Mouse (Mus musculus) cortical plate, adult 2 months (tissue): ENCODE measurements around the gene Phlda3. TPM values are rescaled to one million over a fixed set of nuclear protein-coding genes. Genes with fewer than 3 reads are reported as not detected.

Source experiments
- H3K27ac ChIP-seq: fragments of 200-500 bp; 2 replicates; pipeline ENCODE4 v1.5.1; 2012; ENCODE audit warnings: low read length, control low read depth, inconsistent platforms; ENCODE audit not compliant: insufficient read depth
- H3K4me1 ChIP-seq: fragments of 200-500 bp; 2 replicates; pipeline ENCODE4 v1.6.1; 2011; ENCODE audit warnings: low read length; ENCODE audit not compliant: control insufficient read depth, insufficient read depth
- H3K4me3 ChIP-seq: fragments of 200-500 bp; 2 replicates; pipeline ENCODE4 v1.5.1; 2011; ENCODE audit warnings: mild to moderate bottlenecking, low read length, control low read depth; ENCODE audit not compliant: insufficient read depth
- CTCF ChIP-seq: fragments of 200-500 bp; IDR thresholded peaks from 2 replicates; pipeline ENCODE4 v1.5.1; 2011; ENCODE audit warnings: mild to moderate bottlenecking, control low read depth, low read length; ENCODE audit not compliant: insufficient read depth; ENCODE audit errors: extremely low read depth
- POLR2A ChIP-seq: fragments of 200-500 bp; IDR thresholded peaks from 2 replicates; pipeline ENCODE4 v1.6.1; 2011; ENCODE audit warnings: mild to moderate bottlenecking, low read length, control low read depth; ENCODE audit not compliant: insufficient read depth; ENCODE audit errors: extremely low read depth
- polyA plus RNA-seq: library from polyadenylated mRNA; depleted of rRNA; stranded (reverse); fragments of >200 nt; gene quantifications from 2 replicates; pipeline ENCODE4 v1.2.3, GENCODE M21; 2012

Gene Phlda3
- polyA plus RNA-seq, 1 experiment = 55.8 TPM

DNA sequence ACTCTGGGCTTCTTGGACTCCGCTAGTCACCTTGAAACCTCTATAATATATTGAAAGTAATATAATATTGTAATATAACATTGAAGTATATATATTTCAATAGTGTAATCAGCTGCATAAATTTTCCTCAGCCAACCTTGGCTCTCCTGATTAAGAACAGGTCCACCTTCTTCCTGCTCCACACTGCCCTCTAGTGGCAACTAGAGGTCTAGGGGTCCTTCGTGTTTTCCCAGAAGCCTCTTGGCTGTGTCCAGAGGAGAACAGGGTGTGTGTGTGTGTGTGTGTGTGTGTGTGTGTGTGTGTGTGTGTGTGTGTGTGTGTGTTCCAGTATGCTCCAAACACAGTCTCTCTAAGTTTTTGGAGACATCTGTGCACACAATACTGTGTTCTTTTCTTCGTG, 21.9 kb downstream of the Phlda3 start:
- Histone ChIP-seq H3K4me3 (no peak overlapping the region), H3K27ac (no peak overlapping the region), H3K4me1 (no peaks in the 10 kb centered on the region)
- TF ChIP-seq CTCF (peak; percentile 72), POLR2A (no peak)

DNA sequence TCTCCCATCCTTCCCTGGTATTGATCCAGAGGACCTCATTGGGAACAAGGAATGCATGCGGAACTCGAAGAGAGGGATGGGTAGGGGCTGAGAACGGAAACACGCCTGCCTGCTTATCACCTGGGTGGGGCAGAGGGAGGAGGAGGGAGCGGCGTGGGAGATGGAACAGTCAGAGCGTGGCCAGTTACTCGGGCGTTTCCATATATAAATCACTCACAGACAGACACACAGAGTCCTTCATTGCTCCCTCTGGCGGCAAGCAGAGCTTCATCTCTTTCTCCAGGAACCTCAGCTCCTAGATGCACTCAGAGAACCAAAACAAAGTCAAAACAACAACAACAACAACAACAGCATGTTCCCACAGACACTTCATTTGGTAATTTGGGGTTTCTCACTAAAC, 22.8 kb downstream of the Phlda3 start:
- no peak for TF ChIP-seq POLR2A
- TF ChIP-seq CTCF = peak; percentile 40; the same call in 1 of the 2 replicates
- no peak overlapping the region for H3K4me3 ChIP-seq
- peaks cover 4% of the 10 kb centered on the region; the same call in 1 of the 2 replicates for H3K4me1 ChIP-seq
- no peak overlapping the region for H3K27ac ChIP-seq

DNA sequence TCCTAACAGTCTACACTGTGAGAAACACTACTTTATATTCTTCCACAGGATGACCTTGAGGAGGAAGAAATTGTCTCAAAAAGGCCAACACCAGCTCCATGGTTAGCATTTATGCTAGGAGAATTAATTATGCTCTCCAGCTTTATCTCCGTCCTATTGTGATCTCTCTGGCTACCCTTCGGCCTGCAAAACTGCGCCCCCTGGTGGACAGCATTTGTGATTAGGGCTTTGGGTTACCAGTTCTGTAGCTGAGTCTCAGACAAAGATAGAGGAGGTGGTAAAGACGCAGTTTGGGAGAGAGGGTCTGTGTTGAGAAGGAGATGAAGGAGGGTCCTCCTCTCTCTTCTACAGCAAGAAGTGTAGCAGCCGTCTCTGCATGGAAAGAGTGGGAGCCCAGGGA, 23.9 kb downstream of the Phlda3 start:
- no peak overlapping the region for H3K27ac ChIP-seq
- H3K4me1 ChIP-seq = peaks cover 6% of the 10 kb centered on the region; the same call in 1 of the 2 replicates
- no peak overlapping the region for H3K4me3 ChIP-seq
- TF ChIP-seq CTCF (peak; percentile 80), POLR2A (no peak)

DNA sequence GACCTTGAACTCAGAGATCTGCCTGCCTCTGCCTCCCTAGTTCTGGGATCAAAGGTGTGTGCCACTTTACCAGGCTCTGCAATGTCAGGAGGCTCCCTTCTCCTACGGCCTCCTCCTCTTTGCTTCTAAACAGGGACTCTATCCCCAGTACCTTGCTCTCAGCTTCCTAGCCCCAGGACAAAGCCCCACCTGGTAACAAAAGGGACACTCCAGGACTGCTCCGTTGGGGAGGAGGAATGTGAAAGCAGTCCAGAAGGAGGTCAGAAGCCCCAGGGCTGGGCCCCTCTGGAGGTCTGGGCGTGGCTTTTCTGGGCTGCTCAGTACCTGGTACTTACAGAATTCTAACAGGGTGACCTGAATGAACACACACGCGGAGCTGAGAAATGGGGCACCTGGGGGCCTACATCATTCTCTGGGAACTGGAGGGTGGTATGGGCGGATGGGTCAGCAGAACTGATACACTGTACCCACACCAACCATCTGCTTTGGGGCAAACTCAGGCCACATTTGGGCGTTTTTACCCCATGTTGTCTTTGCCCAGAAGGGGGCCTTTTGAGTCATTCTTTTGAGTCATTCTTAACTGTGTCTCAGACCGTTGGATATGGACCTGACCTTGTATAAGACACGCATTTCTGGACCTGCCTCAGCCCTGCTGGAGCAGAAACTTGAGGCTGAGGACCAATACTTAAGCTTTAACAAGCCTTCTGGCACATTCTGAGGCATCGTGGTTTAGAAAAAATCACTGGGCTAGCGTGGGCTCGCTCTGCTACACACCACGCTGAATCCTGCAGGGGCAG, 26.4 kb downstream of the Phlda3 start:
- Histone ChIP-seq H3K4me3 (no peak overlapping the region), H3K4me1 (peaks cover 6% of the 10 kb centered on the region; the same call in 1 of the 2 replicates), H3K27ac (no peak overlapping the region)
- TF ChIP-seq CTCF (no peak), POLR2A (no peak)

DNA sequence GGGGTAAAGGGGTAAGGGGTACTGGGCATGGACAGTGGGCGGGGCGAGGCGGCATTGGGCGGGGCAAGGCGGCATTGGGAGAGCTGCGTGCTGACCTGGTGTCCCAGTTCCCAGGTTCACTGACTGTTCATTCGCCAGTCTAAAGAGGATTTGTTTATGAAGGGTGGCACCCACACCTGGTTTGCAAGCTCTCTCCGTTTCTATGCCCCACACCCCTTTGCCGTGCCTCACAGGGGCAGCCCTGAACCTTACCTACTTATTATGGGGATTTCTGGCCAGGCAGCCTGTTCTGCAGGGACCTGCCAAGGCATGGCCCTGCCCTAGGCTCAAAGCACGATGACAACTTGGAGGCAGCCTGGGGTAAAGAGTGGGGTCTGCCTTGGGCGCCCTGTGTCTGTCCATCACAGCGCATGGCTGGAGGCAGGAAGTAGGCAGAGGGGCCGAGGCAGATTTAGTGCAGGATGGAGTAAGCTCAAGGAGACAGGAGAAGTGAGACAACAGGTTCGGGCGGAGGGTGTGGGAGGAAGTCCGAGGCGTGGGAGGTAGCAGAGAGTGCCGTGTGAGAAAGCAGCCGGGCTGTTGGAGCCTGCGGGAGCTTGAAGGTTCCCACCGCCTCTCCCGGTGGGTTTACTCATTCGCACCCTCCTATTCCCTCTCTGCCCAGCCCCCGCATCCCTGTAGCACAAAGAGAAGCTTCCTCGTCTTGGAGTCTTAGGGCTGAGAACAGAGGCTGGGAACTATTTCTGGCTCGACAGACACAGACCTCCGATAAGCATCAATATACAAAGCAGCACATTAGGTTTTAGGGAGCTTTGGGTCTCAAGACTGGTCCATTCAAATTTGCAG, 27.7 kb downstream of the Phlda3 start:
- H3K4me3 ChIP-seq = no peak overlapping the region
- no peak overlapping the region for H3K27ac ChIP-seq
- TF ChIP-seq POLR2A (no peak), CTCF (no peak)
- peaks cover 6% of the 10 kb centered on the region; the same call in 1 of the 2 replicates for H3K4me1 ChIP-seq

DNA sequence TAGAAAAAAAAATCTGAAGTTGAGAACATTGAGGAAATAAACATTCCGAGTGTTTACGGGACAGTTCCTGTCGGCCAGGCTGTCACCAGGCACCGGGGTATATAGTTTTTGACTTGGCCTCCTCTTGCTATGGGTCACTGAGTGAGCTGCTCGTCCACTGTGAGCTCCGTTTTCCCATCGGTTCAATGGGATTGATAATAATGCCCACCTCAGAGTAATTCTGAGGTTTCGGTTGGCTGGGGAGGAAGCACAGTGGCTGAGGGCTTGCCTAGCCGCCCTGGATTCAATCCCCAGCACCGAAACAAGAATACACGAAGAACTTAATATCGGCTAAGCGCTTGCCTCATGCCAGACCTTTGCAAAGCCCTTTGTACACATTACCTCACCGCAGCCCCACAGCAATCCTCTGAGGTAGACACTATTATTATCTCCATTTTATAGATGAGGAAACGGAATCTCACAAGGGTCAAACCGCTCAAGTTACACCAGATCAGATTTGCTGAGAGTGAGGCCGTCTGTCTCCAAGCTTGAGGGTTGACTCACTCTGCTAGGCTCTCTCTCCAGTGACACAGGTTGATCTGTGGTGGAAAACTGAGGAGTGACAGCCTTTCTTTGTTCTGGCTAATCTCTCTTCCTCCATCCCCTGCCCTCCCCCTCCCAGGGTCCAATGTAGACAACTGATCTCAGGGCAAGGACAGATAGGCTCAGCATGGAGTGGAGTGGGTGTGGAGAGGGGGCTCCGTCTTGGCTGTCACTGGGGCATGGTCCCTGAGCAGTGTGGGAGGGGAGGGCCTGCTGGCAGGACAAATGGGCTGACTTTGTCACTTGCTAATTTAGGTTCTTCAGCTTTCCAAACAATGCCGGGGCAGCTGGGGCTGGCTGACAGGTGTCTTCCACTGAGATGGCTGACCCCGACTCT, 28.6 kb downstream of the Phlda3 start:
- no peak for TF ChIP-seq POLR2A
- no peak for TF ChIP-seq CTCF
- no peak overlapping the region for H3K27ac ChIP-seq
- H3K4me3 ChIP-seq = no peak overlapping the region
- H3K4me1 ChIP-seq = peaks cover 6% of the 10 kb centered on the region; the same call in 1 of the 2 replicates

DNA sequence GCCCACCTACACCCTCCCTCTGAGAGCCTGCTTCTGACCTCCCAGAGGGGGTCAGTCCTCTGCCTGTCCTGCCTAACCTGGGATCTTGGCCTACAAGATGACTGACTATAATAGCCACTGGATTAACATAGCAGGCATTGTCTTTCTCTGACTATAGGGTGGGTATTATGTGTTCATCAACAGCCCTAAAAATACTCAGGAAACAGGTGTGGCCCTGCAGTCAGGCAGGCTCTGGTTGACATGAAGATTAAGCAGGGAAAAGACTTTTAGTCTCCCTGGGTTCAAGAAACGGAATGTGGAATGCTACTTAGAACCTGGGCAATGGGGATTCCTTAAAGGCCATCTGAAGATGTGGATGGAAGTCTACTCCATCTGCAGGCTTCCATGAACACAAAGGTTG, 32.6 kb downstream of the Phlda3 start:
- Histone ChIP-seq H3K4me3 (no peak overlapping the region), H3K27ac (no peak overlapping the region), H3K4me1 (peaks cover 4% of the 10 kb centered on the region; the same call in 1 of the 2 replicates)
- no peak for TF ChIP-seq CTCF

DNA sequence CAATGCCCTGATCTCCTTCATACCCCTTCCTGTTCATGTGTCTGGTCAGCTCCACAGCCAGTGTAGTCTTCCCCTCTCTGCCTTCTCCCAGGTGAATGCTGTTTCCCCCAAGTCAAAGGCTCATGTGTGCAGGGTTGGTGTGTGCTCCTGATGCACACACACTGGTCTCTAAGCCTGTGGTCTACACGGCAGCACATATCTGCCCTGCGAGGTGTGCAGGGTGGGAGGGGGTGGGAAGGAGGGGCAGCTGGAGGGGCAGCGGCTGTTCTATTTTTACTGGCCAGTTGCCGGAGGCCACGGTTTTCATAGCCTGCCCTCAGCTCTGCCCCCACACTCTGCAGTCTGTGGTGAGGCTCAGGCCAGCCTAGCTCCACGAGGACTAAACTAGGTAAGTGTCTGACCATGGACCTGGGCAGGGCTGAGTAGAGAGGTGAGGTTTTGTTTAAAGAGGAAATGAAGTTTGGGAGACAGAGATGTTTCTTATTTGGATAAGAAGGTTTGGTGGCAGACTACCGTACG, 33.2 kb downstream of the Phlda3 start:
- Histone ChIP-seq H3K4me3 (no peak overlapping the region), H3K27ac (no peak overlapping the region), H3K4me1 (0 out of 2 replicates have a peak, but pooled peaks cover under 1% of the 10 kb centered on the region)
- TF ChIP-seq CTCF (no peak), POLR2A (no peak)
